Mouse (Mus musculus): Measurements from ENCODE around the gene Dnm3. TPM values are rescaled to one million over a fixed set of nuclear protein-coding genes. Genes with fewer than 3 reads are reported as not detected.

The Dnm3 gene
- polyA plus RNA-seq, 1 experiment = 3.5 TPM

- Histone ChIP-seq H3K4me1 (ENCODE audit: control insufficient read depth, insufficient read depth, low read length) (no peaks in the 10 kb centered on the region), H3K27ac (ENCODE audit: control insufficient read depth, insufficient read depth, low read depth, low read length, poor library complexity) (no peak overlapping the region), H3K4me3 (replicated peaks; ENCODE audit: control insufficient read depth, low read depth, low read length) (no peak overlapping the region)
- TF ChIP-seq CTCF (IDR thresholded peaks at IDR 0.05; ENCODE audit: control insufficient read depth, insufficient read depth, low read length) = no peak
- TF ChIP-seq POLR2A (IDR thresholded peaks at IDR 0.05; ENCODE audit: borderline replicate concordance, control insufficient read depth, low read depth, low read length) = no peak
- 12% methylated on average over 6 of the region's 6 CpGs for WGBS
Observed at GRCm38 (mm10) chr1:162145748-162146147, 332.1 kb downstream of the Dnm3 start.

GRCm38 (mm10) chr1:162144992-162145391 is 332.8 kb downstream of the Dnm3 start:
- TF ChIP-seq CTCF (IDR thresholded peaks at IDR 0.05; ENCODE audit: control insufficient read depth, insufficient read depth, low read length) = no peak
- TF ChIP-seq POLR2A (IDR thresholded peaks at IDR 0.05; ENCODE audit: borderline replicate concordance, control insufficient read depth, low read depth, low read length) = no peak
- H3K4me3 ChIP-seq (replicated peaks; ENCODE audit: control insufficient read depth, low read depth, low read length) = no peak overlapping the region
- 60% methylated on average over 1 of the region's 1 CpGs for WGBS
- no peaks in the 10 kb centered on the region for H3K4me1 ChIP-seq (ENCODE audit: control insufficient read depth, insufficient read depth, low read length)
- no peak overlapping the region for H3K27ac ChIP-seq (ENCODE audit: control insufficient read depth, insufficient read depth, low read depth, low read length, poor library complexity)

- Histone ChIP-seq H3K4me1 (ENCODE audit: control insufficient read depth, insufficient read depth, low read length) (no peaks in the 10 kb centered on the region), H3K4me3 (replicated peaks; ENCODE audit: control insufficient read depth, low read depth, low read length) (no peak overlapping the region), H3K27ac (ENCODE audit: control insufficient read depth, insufficient read depth, low read depth, low read length, poor library complexity) (no peak overlapping the region)
- TF ChIP-seq POLR2A (IDR thresholded peaks at IDR 0.05; ENCODE audit: borderline replicate concordance, control insufficient read depth, low read depth, low read length) (no peak), CTCF (IDR thresholded peaks at IDR 0.05; ENCODE audit: control insufficient read depth, insufficient read depth, low read length) (no peak)
- 75% methylated on average over 6 of the region's 6 CpGs for WGBS
Observed at GRCm38 (mm10) chr1:162143974-162144912, 333.6 kb downstream of the Dnm3 start.

DNA sequence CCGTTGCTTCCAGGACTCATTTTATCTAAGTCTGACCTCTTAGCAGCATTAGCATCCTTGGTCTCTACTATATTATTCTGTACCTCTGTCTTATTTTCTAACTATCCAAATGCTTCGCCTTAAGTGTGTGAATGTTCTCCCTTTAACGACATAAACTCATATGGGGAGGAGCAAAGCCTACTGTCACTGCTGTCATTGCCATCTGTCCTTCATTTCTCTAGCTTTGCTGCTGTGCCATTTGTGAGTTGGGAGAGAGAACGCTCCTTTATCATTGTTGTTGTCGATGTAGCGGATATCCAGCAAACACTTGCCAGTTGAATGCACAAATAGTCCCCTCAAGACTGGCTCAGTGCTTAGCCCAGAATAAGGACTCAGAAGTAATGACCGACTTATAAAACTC is 335.5 kb downstream of the Dnm3 start:
- no peak for TF ChIP-seq CTCF (IDR thresholded peaks at IDR 0.05; ENCODE audit: control insufficient read depth, insufficient read depth, low read length)
- TF ChIP-seq POLR2A (IDR thresholded peaks at IDR 0.05; ENCODE audit: borderline replicate concordance, control insufficient read depth, low read depth, low read length) = no peak

GRCm38 (mm10) chr1:162136328-162136727 is 341.5 kb downstream of the Dnm3 start:
- H3K27ac ChIP-seq (ENCODE audit: control insufficient read depth, insufficient read depth, low read depth, low read length, poor library complexity) = no peak overlapping the region
- WGBS = 59% methylated on average over 4 of the region's 4 CpGs
- TF ChIP-seq POLR2A (IDR thresholded peaks at IDR 0.05; ENCODE audit: borderline replicate concordance, control insufficient read depth, low read depth, low read length) (no peak), CTCF (IDR thresholded peaks at IDR 0.05; ENCODE audit: control insufficient read depth, insufficient read depth, low read length) (no peak)
- no peaks in the 10 kb centered on the region for H3K4me1 ChIP-seq (ENCODE audit: control insufficient read depth, insufficient read depth, low read length)
- no peak overlapping the region for H3K4me3 ChIP-seq (replicated peaks; ENCODE audit: control insufficient read depth, low read depth, low read length)

More for the DNA sequence above, 335.5 kb downstream of the Dnm3 start:
- Histone ChIP-seq H3K4me3 (replicated peaks; ENCODE audit: control insufficient read depth, low read depth, low read length) (no peak overlapping the region), H3K4me1 (ENCODE audit: control insufficient read depth, insufficient read depth, low read length) (no peaks in the 10 kb centered on the region), H3K27ac (ENCODE audit: control insufficient read depth, insufficient read depth, low read depth, low read length, poor library complexity) (no peak overlapping the region)
- WGBS = 79% methylated on average over 7 of the region's 7 CpGs

DNA sequence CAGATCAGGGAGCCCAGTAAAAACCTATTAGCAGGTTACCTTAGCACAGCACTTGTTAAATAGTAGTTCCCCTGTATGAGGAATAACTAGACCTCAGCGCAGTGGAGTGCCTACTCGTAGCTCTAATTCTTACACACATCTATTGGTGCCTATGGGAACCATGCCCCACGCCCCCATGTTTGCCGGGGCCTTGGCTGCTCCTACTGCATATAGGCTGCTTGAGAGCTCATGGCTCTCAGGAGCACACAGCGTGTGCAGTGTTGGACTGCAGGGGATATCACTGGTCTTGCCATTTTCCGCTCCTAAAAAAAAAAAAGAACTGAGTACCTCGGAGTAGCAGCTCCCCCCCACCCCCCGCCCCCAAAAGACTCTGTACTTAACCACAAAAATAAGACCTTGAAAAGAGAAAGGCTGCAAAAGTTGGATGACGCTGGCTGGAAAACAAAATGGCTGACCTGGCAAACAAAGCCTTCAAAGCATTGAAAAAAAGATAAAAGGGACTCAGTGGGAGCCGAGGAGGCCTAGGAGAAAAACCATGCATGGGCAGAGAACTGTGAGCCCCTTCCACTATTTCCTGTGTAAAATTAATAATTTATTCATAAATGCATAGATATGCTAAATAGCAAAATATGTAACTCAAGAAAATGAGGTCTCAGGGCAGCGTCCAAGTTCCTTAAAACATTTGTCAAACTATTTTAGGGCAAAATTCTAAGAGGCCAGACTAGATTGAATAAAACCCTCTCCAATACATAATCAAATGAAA is 342.2 kb downstream of the Dnm3 start:
- no peak overlapping the region for H3K4me3 ChIP-seq (replicated peaks; ENCODE audit: control insufficient read depth, low read depth, low read length)
- 82% methylated on average over 11 of the region's 11 CpGs for WGBS
- H3K27ac ChIP-seq (ENCODE audit: control insufficient read depth, insufficient read depth, low read depth, low read length, poor library complexity) = no peak overlapping the region
- TF ChIP-seq POLR2A (IDR thresholded peaks at IDR 0.05; ENCODE audit: borderline replicate concordance, control insufficient read depth, low read depth, low read length) = no peak
- no peaks in the 10 kb centered on the region for H3K4me1 ChIP-seq (ENCODE audit: control insufficient read depth, insufficient read depth, low read length)

- no peak for TF ChIP-seq CTCF (IDR thresholded peaks at IDR 0.05; ENCODE audit: control insufficient read depth, insufficient read depth, low read length)
- no peak for TF ChIP-seq POLR2A (IDR thresholded peaks at IDR 0.05; ENCODE audit: borderline replicate concordance, control insufficient read depth, low read depth, low read length)
- H3K27ac ChIP-seq (ENCODE audit: control insufficient read depth, insufficient read depth, low read depth, low read length, poor library complexity) = no peak overlapping the region
- H3K4me3 ChIP-seq (replicated peaks; ENCODE audit: control insufficient read depth, low read depth, low read length) = no peak overlapping the region
- H3K4me1 ChIP-seq (ENCODE audit: control insufficient read depth, insufficient read depth, low read length) = no peaks in the 10 kb centered on the region
- 82% methylated on average over 3 of the region's 3 CpGs for WGBS
Observed at GRCm38 (mm10) chr1:162134651-162135066, 343.2 kb downstream of the Dnm3 start.

DNA sequence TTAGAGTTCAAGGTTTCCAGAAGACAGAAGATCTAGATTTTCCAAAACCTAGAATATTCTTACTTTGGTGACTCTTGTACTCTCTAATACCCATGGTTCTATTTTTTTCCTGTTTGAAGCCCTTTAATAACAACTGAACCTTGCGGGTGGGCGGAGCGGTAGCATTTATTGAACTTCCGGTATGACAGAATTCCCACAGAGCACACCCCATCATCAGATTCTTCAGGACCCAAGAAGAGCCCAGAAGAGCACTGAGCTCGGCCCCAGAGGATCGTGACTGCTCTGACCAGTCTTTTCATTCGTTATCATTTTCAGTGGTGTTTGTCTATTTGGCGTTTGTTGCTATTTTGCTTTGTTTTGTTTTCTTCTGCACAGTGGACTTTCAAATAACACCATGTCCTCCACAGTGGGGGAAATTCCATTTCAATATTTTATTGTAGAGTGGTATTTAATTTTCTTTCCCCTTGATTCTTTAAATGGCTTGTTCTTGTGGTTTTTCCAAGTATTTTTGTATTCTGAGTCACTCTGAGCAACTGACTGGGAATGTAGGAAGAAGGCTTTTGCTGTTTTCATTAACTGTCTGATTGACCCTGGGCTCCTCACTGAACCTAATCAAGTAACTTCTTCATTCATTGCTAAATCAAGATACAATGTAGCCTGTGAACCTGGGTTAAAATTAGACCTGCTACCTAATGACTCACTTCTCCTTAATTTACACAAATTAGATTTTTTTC is 344.8 kb downstream of the Dnm3 start:
- H3K27ac ChIP-seq (ENCODE audit: control insufficient read depth, insufficient read depth, low read depth, low read length, poor library complexity) = no peak overlapping the region
- 82% methylated on average over 8 of the region's 8 CpGs for whole genome bisulfite sequencing
- TF ChIP-seq POLR2A (IDR thresholded peaks at IDR 0.05; ENCODE audit: borderline replicate concordance, control insufficient read depth, low read depth, low read length) = no peak
- no peak for TF ChIP-seq CTCF (IDR thresholded peaks at IDR 0.05; ENCODE audit: control insufficient read depth, insufficient read depth, low read length)
- no peak overlapping the region for H3K4me3 ChIP-seq (replicated peaks; ENCODE audit: control insufficient read depth, low read depth, low read length)
- no peaks in the 10 kb centered on the region for H3K4me1 ChIP-seq (ENCODE audit: control insufficient read depth, insufficient read depth, low read length)
